Mouse (Mus musculus): ENCODE measurements around the gene Eif4a2.

The Eif4a2 gene

DNA sequence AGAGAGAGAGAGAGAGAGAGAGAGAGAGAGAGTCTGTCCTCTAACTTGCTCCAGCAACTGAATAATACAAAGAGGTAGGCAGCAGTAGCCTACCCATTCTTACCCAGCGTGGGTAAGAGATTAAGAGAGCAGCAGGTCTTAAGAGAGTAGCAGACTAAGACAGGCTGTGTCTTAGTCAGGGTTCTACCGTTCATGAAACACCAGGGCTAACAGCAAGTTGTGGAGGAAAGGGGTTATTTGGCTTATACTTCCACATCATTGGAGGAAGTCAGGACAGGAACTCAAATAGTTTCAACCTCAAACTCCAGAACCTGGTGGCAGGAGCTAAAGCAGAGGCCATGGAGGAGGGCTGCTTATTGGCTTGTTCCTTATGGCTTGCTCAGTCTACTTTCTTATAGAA, 3.4 kb upstream of the Eif4a2 start:
- DNase-seq (ENCODE audit: low spot score) = no peak

GRCm38 (mm10) chr16:23106121-23106520, 1.1 kb upstream of the Eif4a2 start:
- no peak for DNase-seq (ENCODE audit: low spot score)

DNA sequence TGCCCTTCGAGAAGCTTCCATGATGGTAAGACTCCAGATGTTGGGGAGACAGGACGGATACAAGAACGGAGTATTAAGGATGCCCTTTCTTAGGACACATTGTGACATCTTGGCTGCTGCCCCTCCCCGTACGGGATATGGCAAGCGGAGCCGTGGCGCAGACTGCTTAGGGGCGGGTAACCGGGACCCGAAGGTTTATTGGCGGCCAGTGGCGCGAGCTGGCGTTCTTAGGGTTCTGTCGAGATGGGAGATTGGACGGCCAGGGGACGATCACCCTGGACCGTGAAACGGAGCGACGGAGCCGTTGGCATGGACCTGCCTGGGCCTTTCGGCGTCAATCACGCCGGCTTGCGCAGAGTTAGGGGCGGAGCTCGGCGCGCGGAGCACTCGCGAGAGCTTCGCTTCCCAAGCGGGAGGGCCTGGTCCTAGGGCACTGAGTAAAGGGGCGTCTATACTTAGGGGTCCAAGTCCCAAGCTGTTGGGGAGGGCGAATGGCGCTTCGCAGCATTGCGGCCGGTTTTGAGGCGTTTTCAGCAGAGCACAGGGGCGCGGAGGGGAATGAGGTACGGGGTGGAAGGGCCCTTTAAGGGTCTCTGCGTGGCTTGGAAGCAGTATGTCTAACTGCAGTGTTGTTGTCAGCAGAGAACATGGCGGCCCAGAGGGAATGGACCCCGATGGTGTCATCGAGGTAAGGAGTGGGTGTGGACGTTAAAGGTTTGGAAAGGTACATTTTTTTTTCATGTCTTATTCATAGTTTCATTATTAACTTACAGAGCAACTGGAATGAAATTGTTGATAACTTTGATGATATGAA, 909 bp downstream of the Eif4a2 start:
- peak; percentile 75 for DNase-seq (ENCODE audit: low spot score)

- DNase-seq (ENCODE audit: low spot score) = no peak
These were observed 1.7 kb downstream of the Eif4a2 start for GRCm38 (mm10) chr16:23108943-23109342.

DNA sequence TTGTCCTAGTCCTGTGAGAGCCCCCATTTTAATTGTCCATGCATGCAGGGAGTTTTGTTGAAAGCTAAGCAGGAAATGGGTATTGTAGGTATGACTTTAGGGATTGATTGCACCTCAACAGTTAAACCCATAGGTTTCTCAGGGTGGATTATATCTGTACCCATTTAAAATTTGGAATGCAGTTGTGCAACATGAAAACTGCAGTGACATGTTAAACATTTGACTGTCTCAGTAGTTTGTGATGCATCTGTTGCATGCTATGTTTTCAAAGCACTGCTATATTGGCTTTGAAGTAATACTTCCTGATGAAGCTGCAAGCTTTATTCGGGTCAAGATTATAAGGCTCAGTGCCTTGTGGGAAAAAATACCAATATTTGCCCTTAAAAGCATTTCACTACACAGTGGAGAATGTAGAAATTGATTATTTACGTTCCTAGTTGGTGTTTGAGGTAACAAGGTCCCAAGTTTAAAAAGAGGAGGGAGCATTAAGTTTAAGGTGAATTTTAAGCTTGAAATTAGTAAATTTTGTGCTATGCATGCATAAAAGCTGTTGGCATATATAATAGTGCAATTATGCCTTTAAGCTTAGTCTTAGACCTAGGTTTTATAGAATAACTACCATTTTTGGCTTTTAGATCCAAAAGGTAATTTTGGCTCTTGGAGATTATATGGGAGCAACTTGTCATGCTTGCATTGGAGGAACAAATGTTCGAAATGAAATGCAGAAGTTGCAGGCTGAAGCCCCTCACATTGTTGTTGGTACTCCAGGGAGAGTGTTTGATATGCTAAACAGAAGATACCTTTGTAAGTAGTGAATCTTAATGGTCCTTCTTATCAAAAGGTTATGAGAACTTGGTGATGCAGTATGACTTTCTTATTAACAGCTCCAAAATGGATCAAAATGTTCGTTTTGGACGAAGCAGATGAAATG, 2.4 kb downstream of the Eif4a2 start:
- DNase-seq (ENCODE audit: low spot score) = no peak

DNA sequence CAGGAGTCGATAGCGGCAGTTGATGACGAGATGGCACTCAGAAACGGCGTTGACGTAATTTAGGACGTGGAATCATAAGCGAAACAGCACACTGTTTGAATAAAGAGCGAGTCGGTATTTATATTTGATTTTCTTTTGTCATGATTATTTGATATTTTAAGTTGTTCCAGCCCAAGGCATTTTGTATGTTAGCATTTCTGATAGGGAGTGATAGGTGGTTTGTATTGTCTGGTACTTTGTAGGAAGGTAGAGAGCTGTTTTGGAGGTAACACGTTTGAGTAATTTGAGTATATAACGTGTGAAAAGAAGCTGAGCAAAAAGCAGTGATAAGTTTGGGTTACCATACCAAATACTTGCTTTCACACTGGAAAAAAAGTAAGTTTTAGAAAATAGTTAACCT, 5.1 kb downstream of the Eif4a2 start:
- DNase-seq (ENCODE audit: low spot score) = no peak

DNA sequence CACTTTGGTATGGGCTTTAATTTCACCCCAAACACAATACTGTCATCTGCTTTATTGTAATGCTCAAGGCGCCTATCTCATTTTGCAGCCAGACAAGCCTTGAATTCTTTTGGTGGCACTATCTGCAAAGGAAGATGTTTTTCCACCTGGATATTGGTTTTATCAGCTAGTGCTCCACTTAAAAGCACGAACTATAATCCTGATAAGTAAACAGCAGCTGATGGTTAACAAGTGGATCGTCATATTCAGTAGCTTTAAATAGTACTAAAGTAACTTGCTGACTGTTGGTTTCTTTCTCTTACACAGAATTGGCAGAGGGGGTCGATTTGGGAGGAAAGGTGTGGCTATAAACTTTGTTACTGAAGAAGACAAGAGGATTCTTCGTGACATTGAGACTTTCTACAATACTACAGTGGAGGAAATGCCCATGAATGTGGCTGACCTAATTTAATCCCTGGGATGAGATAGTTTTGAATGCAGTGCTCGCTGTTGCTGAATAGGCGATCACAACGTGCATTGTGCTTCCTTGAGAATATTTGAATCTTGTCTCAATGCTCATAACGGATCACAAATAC, 5.7 kb downstream of the Eif4a2 start:
- no peak for DNase-seq (ENCODE audit: low spot score)

DNA sequence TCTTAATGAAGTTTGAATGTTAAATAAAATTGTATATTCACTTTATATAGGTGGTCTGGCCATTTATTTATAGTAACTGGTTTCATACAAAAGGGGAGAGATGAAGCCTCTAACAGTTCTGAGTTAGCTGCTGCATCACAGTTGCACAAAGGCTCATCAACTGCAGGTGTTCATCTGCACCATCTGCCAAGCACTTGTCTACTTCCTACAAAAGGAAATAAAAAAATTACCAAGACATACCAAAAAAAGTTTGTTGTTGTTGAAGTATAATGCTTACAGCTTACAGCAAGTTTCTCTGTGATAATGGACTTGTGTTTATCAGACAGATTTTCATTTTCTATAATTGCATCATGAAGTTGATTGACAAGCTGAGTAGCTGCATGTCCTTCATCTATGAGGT, 6.7 kb downstream of the Eif4a2 start:
- no peak for DNase-seq (ENCODE audit: low spot score)

DNA sequence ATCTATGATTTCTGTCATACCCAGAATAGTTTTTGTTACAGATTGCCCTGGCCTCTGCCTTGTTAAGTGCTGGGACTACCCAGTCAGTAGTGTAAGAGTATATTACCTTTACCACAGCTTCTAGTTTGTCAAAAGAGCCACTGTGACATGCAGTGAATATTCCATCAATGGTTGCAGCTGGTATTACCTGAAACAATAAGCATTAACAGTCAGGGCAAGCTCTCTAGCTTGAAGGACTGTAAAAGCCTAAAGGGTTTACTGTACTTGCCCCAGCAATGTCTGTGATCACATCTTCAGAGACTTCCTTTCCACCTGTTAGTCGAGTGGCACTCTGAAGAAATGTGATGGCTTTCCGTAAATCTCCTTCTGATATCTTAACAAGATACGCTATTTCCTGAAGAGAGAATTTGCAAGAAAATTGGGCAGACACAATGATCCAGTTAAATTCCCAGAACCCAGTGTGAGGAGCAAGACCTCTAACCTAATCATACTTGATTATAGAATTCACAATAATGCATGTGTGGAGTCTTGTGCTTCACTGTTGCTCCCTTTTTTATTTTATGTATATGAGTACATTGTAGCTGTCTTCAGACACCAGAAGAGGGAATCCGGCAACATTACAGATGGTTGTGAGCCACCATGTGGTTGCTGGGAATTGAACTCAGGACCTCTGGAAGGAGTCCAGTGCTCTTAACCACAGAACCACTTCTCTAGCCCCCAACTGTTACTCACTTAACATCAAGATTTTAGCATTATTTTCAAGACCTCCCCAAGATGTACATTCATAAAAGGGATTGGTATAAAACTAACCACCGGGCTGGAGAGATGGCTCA, 7.3 kb downstream of the Eif4a2 start:
- no peak for DNase-seq (ENCODE audit: low spot score)

- DNase-seq (ENCODE audit: low spot score) = no peak
These were observed 8.2 kb downstream of the Eif4a2 start for GRCm38 (mm10) chr16:23115486-23115885.

DNA sequence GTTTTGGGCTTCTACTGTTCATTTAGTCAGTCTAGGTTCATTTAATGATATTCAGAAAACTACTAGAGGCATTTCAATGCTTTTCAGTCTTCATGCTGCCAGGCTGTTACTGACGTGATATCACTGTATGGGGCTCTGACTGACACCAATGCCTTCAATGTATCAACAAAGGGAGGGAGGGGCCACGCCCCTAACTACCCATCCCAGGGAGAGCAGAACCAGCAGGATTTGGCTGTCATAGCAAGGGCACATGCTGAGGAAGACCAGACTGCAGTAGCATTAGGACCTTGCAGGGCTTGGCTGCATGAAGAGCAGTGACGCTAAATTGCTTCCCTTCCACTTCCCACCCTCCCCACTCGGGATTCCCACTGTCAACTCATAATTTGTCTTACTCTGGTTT, 9.9 kb downstream of the Eif4a2 start:
- DNase-seq (ENCODE audit: low spot score) = no peak

- DNase-seq (ENCODE audit: low spot score) = no peak
These were observed 15.2 kb downstream of the Eif4a2 start for GRCm38 (mm10) chr16:23122446-23122845.

GRCm38 (mm10) chr16:23123104-23123503, 15.9 kb downstream of the Eif4a2 start:
- no peak for DNase-seq (ENCODE audit: low spot score)

GRCm38 (mm10) chr16:23124398-23124797, 17.2 kb downstream of the Eif4a2 start:
- DNase-seq (ENCODE audit: low spot score) = no peak

DNA sequence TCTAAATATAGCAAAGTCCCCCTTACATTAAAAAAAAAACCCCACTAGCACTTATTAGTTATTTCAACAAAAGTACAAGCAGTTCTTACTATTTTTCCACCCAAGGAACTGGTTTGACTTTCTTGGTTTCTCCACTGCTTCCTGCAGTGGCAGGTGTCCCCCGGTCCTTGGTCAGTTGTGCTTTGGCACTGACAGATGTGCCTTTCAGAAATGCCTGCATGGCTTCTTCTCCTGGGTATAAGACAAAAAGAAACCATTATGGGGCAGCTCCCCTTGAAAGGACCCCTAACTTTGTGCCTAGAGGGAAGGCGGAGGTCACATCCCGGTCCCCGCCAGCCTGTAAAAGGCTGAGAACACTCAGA, 20.0 kb downstream of the Eif4a2 start:
- DNase-seq (ENCODE audit: low spot score) = no peak

DNA sequence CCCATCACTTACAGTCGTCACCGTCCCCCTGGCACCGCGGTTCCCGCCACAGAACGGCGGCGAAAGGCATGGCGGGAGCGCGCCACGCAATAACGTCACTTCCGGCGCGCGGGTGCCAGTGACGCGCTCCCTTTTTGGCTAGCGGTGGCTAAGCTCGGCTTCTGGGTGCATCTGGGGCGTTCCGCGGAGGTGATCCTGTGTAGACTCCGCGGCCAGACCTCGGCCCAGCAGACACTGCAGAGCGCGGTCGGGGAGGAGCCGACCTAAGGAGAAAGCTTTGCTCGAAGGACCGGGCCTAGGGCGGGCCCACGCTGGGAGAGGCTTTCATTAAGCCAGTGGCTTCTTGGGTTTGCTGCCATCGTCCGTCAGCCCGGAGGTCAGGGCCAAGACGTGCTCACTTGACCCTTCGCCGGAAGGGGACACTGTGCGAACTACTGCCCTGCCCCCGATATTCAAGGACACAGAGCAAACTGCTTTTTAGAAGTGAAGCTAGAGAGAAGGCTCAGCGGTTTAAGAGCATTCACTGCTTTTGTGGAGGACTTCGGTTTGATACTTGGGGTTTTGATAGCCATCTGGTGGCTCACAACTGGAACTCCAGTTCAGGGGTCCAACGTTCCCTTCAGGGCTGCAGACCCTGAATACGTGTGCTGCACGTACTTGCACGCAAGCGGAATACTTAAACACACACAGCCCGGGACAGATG, 20.6 kb downstream of the Eif4a2 start, which contains the start of gene Rfc4:
Gene Rfc4 (minus strand): TSS at position 65 of the 703 bp plus-strand sequence.
- DNase-seq (ENCODE audit: low spot score) = peak; percentile 92

- no peak for DNase-seq (ENCODE audit: low spot score)
These were observed 23.1 kb downstream of the Eif4a2 start for GRCm38 (mm10) chr16:23130303-23130702.

GRCm38 (mm10) chr16:23132336-23132735, 25.1 kb downstream of the Eif4a2 start:
- DNase-seq (ENCODE audit: low spot score) = no peak

DNA sequence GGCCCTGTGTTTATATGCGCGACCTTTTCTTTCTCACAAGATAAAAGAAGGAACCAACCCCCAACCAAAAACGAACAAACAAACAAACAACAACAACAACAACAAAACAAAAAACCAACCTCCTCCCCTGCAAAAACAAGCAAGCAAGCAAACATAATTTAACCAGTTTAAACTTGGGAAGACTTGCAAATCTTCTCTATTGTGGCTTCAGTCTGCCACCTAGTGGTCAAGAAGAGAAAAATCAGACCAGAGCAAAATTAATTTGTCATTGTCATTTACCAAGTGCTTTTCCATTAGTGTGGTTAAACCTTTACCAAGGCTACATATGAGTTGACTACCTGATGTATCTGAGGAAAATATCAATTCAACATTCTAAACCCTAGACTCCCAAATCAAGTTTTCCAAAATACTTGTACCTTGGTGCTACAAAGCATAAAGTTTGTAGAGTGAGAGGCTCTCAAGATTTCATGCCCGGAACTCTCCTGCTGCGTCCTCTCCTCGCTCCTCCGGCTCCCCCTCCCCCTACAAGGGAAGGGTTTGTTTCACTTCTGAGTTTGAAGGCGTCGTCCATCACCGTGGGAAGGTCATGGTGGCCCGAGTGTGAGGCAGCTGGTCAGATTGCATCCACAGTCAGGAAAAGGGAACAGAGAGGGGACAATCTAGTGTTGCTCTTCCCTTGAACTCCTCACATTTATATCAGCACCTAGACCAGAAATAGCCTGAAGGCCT, 28.3 kb downstream of the Eif4a2 start:
- no peak for DNase-seq (ENCODE audit: low spot score)

DNA sequence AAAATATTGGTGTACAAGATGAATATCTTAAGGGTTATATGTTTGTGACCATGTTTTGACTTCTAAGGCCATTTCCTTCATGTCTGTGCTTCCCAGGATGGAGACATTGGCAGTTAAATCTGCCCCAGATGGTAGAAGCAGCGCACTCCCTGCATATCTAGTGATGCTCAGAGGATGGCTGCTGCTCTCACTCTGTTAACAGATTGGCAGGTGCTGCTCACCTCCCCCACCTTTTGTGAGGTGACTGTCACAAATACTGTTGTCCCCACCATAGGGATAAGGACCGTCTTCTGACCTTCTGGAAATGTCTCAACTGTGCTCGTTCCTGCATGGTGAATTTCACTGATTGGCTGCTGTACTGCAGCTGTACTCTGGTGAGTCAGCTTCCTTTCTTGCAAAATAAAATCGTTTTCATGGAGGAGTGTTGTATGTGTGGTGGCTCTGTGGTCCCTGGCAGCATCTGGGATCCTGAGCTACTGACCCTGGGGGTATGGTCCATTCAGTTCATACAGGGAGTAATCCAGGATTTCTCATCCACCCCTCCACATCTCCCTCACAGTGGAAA, 29.2 kb downstream of the Eif4a2 start:
- DNase-seq (ENCODE audit: low spot score) = no peak

All from ovary, postnatal 14 days (tissue).